Mouse (Mus musculus) heart, embryonic 15.5 days (tissue): ENCODE measurements around the gene Trim27. TPM values are rescaled to one million over a fixed set of nuclear protein-coding genes. Genes with fewer than 3 reads are reported as not detected.
A peak's percentile ranks its signal among the peaks of the same experiment; 100 is the strongest.

Experiments used
- ATAC-seq: fragments of 200-750 bp; cut with Nextera tagmentation; replicated peaks from 2 replicates; pipeline ENCODE4 v1.8.0; 2017; ENCODE audit warnings: low read depth, moderate TSS enrichment; ENCODE audit not compliant: insufficient number of reproducible peaks, insufficient read depth, low FRiP score
- H3K27ac ChIP-seq: fragments of 300-500 bp; sonication (generic); 2 replicates; pipeline ENCODE4 v1.5.1; 2015; ENCODE audit warnings: mild to moderate bottlenecking, inconsistent platforms
- H3K27me3 ChIP-seq: fragments of 300-500 bp; sonication (generic); 2 replicates; pipeline ENCODE4 v1.6.1; 2015; ENCODE audit warnings: inconsistent platforms
- H3K36me3 ChIP-seq: fragments of 300-500 bp; sonication (generic); 2 replicates; pipeline ENCODE4 v1.6.1; 2015; ENCODE audit warnings: mild to moderate bottlenecking, inconsistent platforms
- H3K4me1 ChIP-seq: fragments of 300-500 bp; sonication (generic); replicated peaks from 2 replicates; pipeline ENCODE4 v1.6.1; 2015; ENCODE audit warnings: inconsistent platforms
- H3K4me2 ChIP-seq: fragments of 300-500 bp; sonication (generic); 2 replicates; pipeline ENCODE4 v1.6.1; 2015; ENCODE audit warnings: inconsistent platforms, mild to moderate bottlenecking, moderate library complexity
- H3K4me3 ChIP-seq: fragments of 300-500 bp; sonication (generic); 2 replicates; pipeline ENCODE4 v1.5.1; 2015; ENCODE audit warnings: mild to moderate bottlenecking, inconsistent platforms
- H3K9ac ChIP-seq: fragments of 300-500 bp; sonication (generic); 2 replicates; pipeline ENCODE4 v1.6.1; 2015; ENCODE audit warnings: mild to moderate bottlenecking, inconsistent platforms
- H3K9me3 ChIP-seq: fragments of 300-500 bp; sonication (generic); replicated peaks from 2 replicates; pipeline ENCODE4 v1.6.1; 2016; ENCODE audit warnings: inconsistent platforms
- WGBS: fragments of 180-500 bp; shearing (Covaris S2); methylation state at CpG from one replicate; pipeline ENCODE4 v1.1.7; 2015; ENCODE audit warnings: mixed read lengths; 5-methylcytosine and 5-hydroxymethylcytosine counted together
- polyA plus RNA-seq: library from polyadenylated mRNA; unstranded; fragments of >200 nt; fragmentation: Nextera tagmentation; extraction: Ambion mirVana; gene quantifications from 2 replicates; pipeline ENCODE4 v1.2.1, GENCODE M21; 2015

Gene Trim27
- polyA plus RNA-seq, 1 experiment from 2014 or later: 61.4 TPM

DNA sequence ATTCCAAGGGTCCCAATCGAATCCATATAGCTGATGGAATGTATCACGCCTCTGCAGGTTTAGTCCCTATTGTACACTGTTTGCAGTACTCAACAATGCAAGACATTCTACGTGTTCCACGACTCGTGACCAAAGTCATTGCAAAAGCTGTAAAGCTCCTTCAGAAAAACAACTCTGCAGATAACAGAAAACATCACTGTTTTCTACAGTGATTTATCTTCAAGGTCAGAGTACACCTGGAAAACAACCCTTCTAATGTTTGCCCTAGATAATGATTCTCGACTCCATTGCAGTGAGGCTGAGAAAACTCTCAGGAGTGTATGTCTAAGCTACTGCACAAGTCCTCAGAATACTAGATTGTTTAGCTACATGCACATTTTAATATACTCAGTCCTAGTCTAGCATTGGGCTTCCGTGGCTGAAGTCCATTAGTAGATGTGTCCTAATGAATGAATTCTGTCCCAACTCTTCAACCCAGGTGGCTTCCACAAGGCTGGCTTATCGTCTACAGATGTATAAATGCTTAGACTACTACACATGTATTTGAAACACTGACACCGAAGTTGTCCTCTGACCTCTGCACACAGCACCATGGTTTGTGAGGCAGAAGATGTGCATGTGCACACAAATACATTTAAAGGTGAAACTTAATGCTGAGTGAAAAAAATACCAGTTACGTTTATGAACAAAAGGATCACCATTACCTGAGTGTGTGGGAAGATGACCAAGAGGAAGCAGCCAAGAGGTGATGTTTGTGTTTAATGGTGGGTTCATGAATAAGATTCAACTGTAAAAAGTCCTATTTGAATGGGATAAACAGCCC is 16.4 kb downstream of the Trim27 start:
- no peak overlapping the region for H3K4me3 ChIP-seq
- H3K9me3 ChIP-seq: no peaks in the 10 kb centered on the region
- 81% methylated on average over 10 of the region's 10 CpGs for WGBS
- H3K27me3 ChIP-seq: no peaks in the 10 kb centered on the region
- ATAC-seq: no peak
- H3K27ac ChIP-seq: no peak overlapping the region
- peaks cover 32% of the 10 kb centered on the region for H3K36me3 ChIP-seq
- no peak overlapping the region for H3K4me2 ChIP-seq
- H3K9ac ChIP-seq: no peak overlapping the region
- no peaks in the 10 kb centered on the region for H3K4me1 ChIP-seq

DNA sequence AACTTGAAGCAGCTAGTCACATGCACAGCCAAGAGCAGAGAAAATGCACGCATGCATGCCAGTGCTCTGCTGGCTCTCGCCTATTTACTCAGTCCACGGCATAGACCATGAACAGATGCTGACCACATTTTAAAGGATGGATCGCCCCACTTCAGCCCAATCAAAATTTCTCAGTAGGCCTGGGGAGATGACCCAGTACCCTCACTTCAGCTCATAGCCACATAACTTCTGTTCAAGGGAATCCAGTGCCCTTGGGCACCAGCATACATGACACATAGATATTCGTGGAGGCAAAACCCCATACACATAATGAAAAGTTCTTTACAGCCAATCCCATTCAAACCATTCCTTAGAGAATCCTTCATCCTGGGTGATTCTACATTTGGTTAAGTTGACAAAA is 18.5 kb downstream of the Trim27 start:
- Histone ChIP-seq H3K4me3 (no peak overlapping the region), H3K27me3 (no peaks in the 10 kb centered on the region), H3K4me1 (no peaks in the 10 kb centered on the region), H3K36me3 (peaks cover 12% of the 10 kb centered on the region), H3K4me2 (no peak overlapping the region), H3K9ac (no peak overlapping the region), H3K27ac (no peak overlapping the region), H3K9me3 (no peaks in the 10 kb centered on the region)
- ATAC-seq: no peak
- 69% methylated on average over 5 of the region's 5 CpGs for WGBS

DNA sequence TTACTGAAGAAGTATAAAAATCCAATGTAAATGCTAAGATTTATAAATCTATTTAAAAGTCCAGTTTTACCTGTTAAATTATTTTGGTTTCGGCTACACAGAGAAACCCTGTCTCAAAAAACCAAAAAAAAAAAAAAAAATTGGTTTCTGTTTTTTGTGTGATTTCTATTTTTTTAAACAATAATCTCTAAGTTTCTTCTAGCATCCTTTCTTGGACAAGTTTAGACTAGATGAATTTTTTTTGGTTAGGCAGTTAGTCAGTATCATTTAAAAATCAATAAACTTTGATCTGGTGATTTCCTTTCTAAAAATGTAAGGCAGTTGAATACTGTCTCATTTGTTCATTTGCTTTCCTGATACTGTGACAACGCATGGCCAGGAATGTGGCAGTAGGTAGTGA is 19.1 kb downstream of the Trim27 start:
- no peak for ATAC-seq
- no peak overlapping the region for H3K4me2 ChIP-seq
- H3K36me3 ChIP-seq: peaks cover 6% of the 10 kb centered on the region; the same call in 1 of the 2 replicates
- no peak overlapping the region for H3K4me3 ChIP-seq
- H3K9ac ChIP-seq: no peak overlapping the region
- 77% methylated on average over 2 of the region's 2 CpGs for WGBS
- H3K27me3 ChIP-seq: no peaks in the 10 kb centered on the region
- no peaks in the 10 kb centered on the region for H3K9me3 ChIP-seq
- H3K4me1 ChIP-seq: no peaks in the 10 kb centered on the region
- no peak overlapping the region for H3K27ac ChIP-seq

DNA sequence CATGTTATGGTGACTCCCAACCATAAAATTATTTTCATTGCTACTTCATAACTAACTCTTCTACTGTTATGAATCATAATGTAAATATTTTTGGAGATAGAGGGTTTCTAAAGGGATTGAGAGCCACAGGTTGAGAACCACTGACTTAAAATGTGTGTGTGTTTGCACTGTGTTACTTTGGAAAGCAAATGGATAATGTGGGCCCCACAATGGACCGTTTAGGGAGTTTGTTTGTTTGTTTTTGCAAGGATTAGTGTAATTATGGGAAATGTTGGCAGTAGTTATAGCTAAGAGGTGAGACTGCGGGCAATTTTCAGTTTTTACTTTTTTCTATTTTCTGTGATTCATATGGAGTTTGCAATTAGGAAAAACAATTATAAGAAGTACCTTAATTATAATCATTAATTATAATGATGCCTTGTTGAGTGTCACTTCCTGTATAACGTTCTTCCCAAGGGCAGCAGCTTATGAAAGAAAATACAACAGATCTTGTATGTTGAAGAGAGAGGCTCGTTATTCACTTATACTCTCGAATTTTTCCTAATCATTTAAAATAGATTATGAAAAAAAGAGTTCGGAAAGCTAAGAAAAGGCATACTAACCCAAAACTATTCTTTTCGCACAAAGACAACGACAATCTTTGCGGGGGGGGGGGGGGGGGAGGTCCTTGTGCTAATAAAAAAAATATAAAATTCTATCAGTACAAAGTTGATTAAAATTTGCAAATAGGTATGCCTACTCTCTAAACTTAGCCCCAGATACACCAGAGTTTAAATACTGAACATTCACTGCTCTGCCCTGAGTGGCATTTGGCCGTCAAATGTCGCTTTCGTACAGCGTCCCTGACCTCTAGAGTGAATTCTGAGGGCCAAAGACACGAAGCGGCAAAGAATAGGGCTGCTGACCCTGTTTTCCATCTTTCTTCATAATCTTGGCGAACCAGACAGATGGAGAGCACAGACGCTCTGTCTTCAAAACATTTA is 20.1 kb downstream of the Trim27 start:
- no peaks in the 10 kb centered on the region for H3K9me3 ChIP-seq
- H3K9ac ChIP-seq: peak overlapping the region; percentile 63
- H3K27ac ChIP-seq: peak overlapping the region; percentile 80
- peak; percentile 33; the same call in 1 of the 2 replicates for ATAC-seq
- H3K4me1 ChIP-seq: no peaks in the 10 kb centered on the region
- peak overlapping the region; percentile 67 for H3K4me2 ChIP-seq
- no peaks in the 10 kb centered on the region for H3K27me3 ChIP-seq
- H3K36me3 ChIP-seq: peaks cover under 1% of the 10 kb centered on the region; the same call in 1 of the 2 replicates
- WGBS: 3% methylated on average over 17 of the region's 17 CpGs
- H3K4me3 ChIP-seq: peak overlapping the region; percentile 92

DNA sequence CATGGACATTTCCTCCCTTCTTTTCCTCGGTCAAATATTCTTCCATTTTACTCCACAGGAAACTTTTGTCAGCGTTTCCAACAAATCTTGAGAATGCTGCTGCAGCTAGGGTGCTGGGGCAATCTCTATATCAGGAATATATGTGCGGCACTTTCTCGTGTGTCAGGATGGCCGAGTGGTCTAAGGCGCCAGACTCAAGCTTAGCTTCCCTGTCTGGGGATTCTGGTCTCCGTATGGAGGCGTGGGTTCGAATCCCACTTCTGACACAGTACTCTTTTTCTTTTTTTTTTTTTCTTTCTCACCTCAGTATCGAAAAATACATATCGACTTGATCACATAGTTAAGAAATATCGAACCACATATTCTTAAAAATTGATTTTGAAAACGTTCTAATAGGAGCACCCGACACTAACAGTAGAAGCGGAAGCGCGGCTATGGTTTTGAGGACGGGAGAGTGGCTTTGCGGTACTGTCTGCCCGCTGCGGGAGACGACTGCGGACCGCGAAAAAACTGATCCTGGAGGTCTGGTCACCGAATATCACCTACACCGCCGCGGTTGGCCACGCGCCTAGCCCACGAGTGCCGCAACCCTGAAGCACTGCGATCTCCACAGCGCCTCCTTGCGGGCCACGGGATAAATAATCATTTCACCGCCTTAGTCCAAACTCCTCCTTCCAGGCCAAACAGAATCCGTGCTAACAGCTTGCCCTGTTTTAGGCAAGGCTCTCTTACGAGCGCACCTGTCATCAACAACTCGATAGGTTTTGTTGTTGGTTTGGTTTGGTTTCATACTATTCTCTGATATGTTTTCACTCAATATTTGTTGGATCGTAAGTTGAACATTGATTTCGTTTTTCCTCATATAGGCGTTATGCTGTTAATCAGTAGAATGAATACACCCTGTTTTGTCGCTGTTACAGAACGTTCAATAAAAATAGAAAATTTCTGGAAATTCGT is 21.1 kb downstream of the Trim27 start:
- Histone ChIP-seq H3K4me1 (no peaks in the 10 kb centered on the region), H3K9me3 (no peaks in the 10 kb centered on the region), H3K4me2 (peak overlapping the region; percentile 67), H3K27ac (peak overlapping the region; percentile 84), H3K4me3 (peak overlapping the region; percentile 92), H3K36me3 (no peaks in the 10 kb centered on the region), H3K27me3 (no peaks in the 10 kb centered on the region), H3K9ac (peak overlapping the region; percentile 74)
- ATAC-seq: peak; percentile 97
- 4% methylated on average over 48 of the region's 48 CpGs for WGBS

DNA sequence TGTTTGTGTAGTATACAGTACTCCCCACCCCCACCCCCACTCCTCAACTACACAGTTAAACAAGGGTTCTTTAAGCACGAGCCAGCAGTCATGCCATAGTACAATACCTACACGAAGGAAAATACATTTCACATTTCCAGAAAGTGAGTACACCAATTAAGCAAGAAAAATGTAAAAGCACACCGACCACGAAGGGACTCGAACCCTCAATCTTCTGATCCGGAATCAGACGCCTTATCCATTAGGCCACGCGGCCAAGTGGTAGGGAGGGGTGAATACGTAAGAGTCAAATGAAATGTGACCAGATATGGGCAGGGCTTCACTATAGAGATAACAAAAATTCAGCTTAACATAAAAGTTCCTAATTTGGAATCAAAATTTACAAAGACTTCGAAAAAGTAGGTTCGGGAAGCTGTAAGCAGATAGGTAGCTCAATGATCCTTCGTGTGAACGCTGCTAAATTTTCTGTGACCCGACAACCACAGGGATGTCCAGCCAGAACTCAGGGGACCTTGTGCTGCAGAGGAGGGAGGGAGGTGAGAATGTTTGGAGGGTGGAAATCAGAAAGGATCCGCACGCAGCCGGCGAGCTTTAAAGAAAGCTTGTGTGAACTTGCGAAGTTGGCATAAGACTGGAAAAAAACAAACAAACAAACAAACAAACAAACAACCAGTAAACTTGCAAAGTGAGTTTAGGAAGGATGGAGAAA is 36.2 kb downstream of the Trim27 start:
- Histone ChIP-seq H3K4me2 (peak overlapping the region; percentile 61), H3K36me3 (no peaks in the 10 kb centered on the region), H3K27me3 (no peaks in the 10 kb centered on the region), H3K27ac (no peak overlapping the region), H3K4me1 (peaks cover 7% of the 10 kb centered on the region; the same call in 1 of the 2 replicates), H3K9ac (no peak overlapping the region), H3K4me3 (peak overlapping the region; percentile 46), H3K9me3 (no peaks in the 10 kb centered on the region)
- 0 out of 2 replicates have a peak, but pooled peaks have one; percentile 50 for ATAC-seq
- 2% methylated on average over 20 of the region's 20 CpGs for WGBS

DNA sequence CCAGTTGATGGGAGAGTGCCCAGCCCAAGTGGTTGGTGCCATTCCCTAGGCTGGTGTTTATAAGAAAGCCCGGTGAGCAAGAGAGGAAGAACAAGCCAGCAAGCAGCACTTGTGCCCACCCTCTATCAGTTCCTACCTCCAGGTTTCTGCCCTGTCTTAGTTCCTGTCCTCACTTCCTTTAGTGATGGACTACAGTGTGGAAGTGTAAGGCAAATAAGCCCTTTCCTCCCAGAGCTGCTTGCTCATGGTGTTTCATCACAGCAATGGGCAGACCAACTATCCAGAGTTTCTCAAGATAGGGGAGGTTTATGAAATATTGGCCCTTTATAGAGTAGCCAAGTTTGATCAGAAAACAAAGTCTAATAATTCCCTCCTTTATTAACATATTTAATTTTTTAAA is 37.5 kb downstream of the Trim27 start:
- WGBS: 29% methylated on average over 1 of the region's 1 CpGs
- Histone ChIP-seq H3K9me3 (no peaks in the 10 kb centered on the region), H3K36me3 (no peaks in the 10 kb centered on the region), H3K4me1 (peaks cover 10% of the 10 kb centered on the region; the same call in 1 of the 2 replicates), H3K9ac (no peak overlapping the region), H3K27me3 (no peaks in the 10 kb centered on the region), H3K4me2 (no peak overlapping the region), H3K27ac (no peak overlapping the region), H3K4me3 (no peak overlapping the region)
- ATAC-seq: no peak

DNA sequence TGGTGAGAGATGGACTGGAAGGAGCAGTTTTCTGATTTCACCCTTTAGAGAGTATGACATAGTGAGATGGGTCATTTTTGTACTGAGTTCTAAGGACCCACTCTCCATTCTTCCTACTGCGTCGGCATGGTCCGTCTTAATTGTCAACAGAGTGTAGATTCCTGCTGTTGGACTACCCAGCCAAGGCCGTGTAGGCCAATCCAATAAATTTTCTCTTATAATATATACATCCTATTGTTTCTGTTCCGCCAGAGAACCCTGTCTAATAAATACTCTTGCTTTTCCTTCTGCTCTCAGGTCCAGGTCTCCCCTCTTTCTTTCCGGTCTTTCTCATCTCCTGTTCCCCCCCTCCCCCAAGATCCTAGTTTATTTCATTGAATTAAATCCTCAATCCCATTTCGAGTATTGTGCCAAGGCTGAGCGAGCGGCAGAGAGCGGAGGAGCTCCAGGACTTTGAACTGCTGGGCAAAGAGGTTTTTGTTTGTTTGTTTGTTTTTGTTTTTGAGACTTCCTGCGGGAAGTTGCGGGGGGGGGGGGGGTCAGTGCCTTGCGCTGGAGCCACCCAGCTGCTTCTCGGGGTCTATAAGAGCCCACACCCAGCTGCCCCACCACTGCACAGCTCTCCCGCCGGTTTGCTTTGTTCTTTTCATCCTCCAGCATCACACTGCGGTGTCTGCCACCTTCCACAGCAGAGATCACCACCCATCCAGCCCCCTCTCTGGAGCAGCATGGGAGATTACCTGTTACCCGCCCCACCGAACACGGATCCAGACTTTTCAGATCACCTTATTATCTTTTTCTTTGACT is 42.6 kb downstream of the Trim27 start:
- peak; percentile 61; the same call in 1 of the 2 replicates for ATAC-seq
- Histone ChIP-seq H3K4me3 (peak overlapping the region; percentile 55), H3K27ac (no peak overlapping the region), H3K9me3 (no peaks in the 10 kb centered on the region), H3K4me2 (peak overlapping the region; percentile 84), H3K4me1 (peaks cover 6% of the 10 kb centered on the region; the same call in 1 of the 2 replicates), H3K36me3 (no peaks in the 10 kb centered on the region), H3K9ac (peak overlapping the region; percentile 54), H3K27me3 (no peaks in the 10 kb centered on the region)
- WGBS: 5% methylated on average over 20 of the region's 20 CpGs

DNA sequence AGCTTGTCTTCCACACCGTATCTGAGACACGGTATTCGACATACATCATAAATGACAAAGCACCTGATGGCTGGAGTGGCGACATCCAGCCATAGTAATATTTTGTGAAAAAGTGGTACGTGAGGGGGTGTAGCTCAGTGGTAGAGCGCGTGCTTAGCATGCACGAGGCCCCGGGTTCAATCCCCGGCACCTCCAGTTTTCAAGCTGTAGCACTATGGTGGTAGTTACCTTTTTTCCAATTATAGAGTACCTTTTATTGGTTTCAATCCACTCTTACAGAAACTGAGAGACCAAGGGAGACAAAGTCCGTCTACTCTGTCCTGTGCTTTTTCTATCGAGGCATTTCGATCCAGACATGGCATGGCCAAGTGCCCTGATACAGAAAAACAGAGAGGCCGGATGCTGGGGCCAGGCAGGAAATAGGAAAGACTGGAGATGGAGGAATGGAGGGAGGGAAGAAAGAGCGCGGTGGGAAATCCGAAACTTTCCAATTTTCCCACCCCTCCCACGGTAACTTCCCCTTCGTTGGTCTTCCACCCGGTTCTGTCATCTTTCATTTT is 43.3 kb downstream of the Trim27 start:
- Histone ChIP-seq H3K4me3 (peak overlapping the region; percentile 55), H3K27me3 (no peaks in the 10 kb centered on the region), H3K27ac (no peak overlapping the region), H3K9me3 (no peaks in the 10 kb centered on the region), H3K4me1 (peaks cover 6% of the 10 kb centered on the region; the same call in 1 of the 2 replicates), H3K4me2 (peak overlapping the region; percentile 84), H3K36me3 (no peaks in the 10 kb centered on the region), H3K9ac (peak overlapping the region; percentile 54; the same call in 1 of the 2 replicates)
- under 1% methylated on average over 20 of the region's 20 CpGs for WGBS
- peak; percentile 85 for ATAC-seq
